Mouse (Mus musculus) ES-E14 (cell line): ENCODE data around the gene B4galt2.

Source experiments
- CHD2 ChIP-seq: IDR thresholded peaks from 2 replicates; pipeline ENCODE4 v1.6.1; 2014; ENCODE audit warnings: mild to moderate bottlenecking, low read depth, low read length, inconsistent platforms
- HCFC1 ChIP-seq: IDR thresholded peaks from 2 replicates; pipeline ENCODE4 v1.6.1; 2012; ENCODE audit warnings: low read length, inconsistent platforms, borderline replicate concordance; ENCODE audit not compliant: insufficient read depth
- ZNF384 ChIP-seq: IDR thresholded peaks from 2 replicates; pipeline ENCODE4 v1.6.1; 2012; ENCODE audit warnings: low read depth, low read length, inconsistent platforms

DNA sequence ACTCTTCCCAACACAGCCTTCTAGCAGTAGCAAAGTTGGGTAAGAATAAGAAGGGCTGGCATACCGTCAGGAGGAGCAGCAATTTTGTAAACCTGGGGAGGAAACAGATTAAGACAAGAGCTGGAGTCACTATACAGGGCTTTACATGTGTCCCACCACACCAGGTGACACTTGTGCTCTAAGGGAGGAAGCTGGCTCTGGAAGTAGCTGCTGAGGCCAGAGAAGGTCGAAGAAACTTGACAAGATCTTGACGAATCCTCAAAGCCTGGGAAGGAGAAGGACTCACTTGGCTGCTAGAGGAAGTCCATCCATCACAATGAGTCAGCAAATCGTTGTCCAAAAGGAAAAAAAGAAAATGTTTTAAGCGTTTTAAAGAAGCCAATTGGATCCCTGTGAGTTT is 33.1 kb upstream of the B4galt2 start:
- TF ChIP-seq ZNF384 = no peak
- TF ChIP-seq HCFC1 = no peak
- TF ChIP-seq CHD2 = no peak
